Mouse (Mus musculus) liver, embryonic 14.5 days (tissue): ENCODE data around the gene Atp2a3.

ENCODE experiments used
- CTCF ChIP-seq: IDR thresholded peaks from 2 replicates; pipeline ENCODE4 v1.5.1; 2016; ENCODE audit warnings: antibody characterized with exemption, low read depth, control low read depth
- EP300 ChIP-seq: IDR thresholded peaks from 2 replicates; pipeline ENCODE4 v1.6.1; 2016; ENCODE audit warnings: antibody characterized with exemption, low read depth

DNA sequence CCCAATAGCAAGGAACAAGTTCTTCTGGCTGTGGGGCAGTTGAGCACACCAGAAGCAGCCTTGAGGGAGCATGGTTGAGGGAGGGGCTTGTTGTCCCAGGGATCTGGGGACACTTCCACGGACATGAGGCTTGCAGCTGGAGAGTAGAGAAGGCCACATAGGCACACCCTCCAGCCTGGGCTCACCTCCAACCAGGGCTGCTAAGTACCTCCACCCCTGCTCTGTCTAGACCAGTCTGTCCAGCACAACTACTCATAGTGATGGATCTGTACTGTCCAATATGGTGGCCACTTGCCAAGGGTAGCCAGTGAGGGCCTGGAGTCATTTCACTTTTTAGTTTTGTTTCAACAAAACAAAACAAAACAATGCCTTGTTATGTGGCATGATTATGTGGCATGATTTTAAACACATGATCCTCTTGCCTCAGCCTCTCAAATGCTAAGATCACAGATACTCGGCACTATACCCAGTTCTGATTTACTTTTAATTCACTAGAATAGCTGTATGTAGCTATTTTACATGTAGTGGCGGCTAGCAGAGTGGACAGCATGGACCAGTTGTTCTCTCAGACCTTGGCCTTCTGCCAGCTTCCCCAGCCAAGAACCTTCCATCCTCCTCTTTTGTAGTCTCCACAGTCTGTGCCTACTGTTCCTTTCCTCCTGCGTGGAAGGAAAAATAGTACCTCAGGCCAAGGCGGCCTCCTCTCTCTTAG lies 54.6 kb downstream of the Atp2a3 start:
- TF ChIP-seq CTCF (no peak), EP300 (no peak)
